Mouse (Mus musculus) stomach, postnatal 0 days (tissue): ENCODE measurements at regions not wholly inside any gene's neighbourhood (a gene's known extent, or its start where the extent isn't known, plus 50 kb on each side); places are given as distances from the start of the nearest gene placed in this dataset.
A peak's percentile ranks its signal among the peaks of the same experiment; 100 is the strongest.

ENCODE experiments used
- ATAC-seq: fragments of 200-750 bp; cut with Nextera tagmentation; 2 replicates; pipeline ENCODE4 v1.8.0; 2017; ENCODE audit not compliant: low FRiP score, low TSS enrichment
- DNase-seq: peaks from one replicate; pipeline ENCODE4 v3.0.0-alpha.2; 2016; ENCODE audit warnings: low spot score
- H3K27ac ChIP-seq: fragments of 300-500 bp; sonication (generic); replicated peaks from 2 replicates; pipeline ENCODE4 v1.5.1; 2014; ENCODE audit warnings: mild to moderate bottlenecking, control low read depth
- H3K27me3 ChIP-seq: fragments of 300-500 bp; sonication (generic); 2 replicates; pipeline ENCODE4 v1.6.1; 2014; ENCODE audit warnings: low read length; ENCODE audit not compliant: control insufficient read depth, insufficient read depth
- H3K36me3 ChIP-seq: fragments of 300-500 bp; sonication (generic); 2 replicates; pipeline ENCODE4 v1.6.1; 2014; ENCODE audit warnings: low read length, mixed read lengths; ENCODE audit not compliant: control insufficient read depth, insufficient read depth
- H3K4me1 ChIP-seq: fragments of 300-500 bp; sonication (generic); replicated peaks from 2 replicates; pipeline ENCODE4 v1.6.1; 2014; ENCODE audit warnings: antibody characterized with exemption; ENCODE audit not compliant: control insufficient read depth, insufficient read depth
- H3K4me2 ChIP-seq: fragments of 300-500 bp; sonication (generic); replicated peaks from 2 replicates; pipeline ENCODE4 v1.6.1; 2014; ENCODE audit warnings: low read depth, mild to moderate bottlenecking, control low read depth, moderate library complexity
- H3K4me3 ChIP-seq: fragments of 300-500 bp; sonication (generic); 2 replicates; pipeline ENCODE4 v1.5.1; 2014; ENCODE audit warnings: low read depth, low read length, control low read depth
- H3K9ac ChIP-seq: fragments of 300-500 bp; sonication (generic); 2 replicates; pipeline ENCODE4 v1.6.1; 2014; ENCODE audit warnings: mild to moderate bottlenecking, low read length, control low read depth, mixed read lengths
- H3K9me3 ChIP-seq: fragments of 300-500 bp; sonication (generic); 2 replicates; pipeline ENCODE4 v1.6.1; 2016; ENCODE audit warnings: low read length; ENCODE audit not compliant: control insufficient read depth
- CTCF ChIP-seq: IDR thresholded peaks from 2 replicates; pipeline ENCODE4 v1.5.1; 2016; ENCODE audit warnings: antibody characterized with exemption, low read depth, mild to moderate bottlenecking, moderate library complexity
- EP300 ChIP-seq: optimal IDR thresholded peaks from 2 replicates; pipeline ENCODE3; 2016; ENCODE audit warnings: antibody characterized with exemption
- WGBS: fragments of 180-500 bp; shearing (Covaris S2); extraction: QIAGEN DNeasy Blood & Tissue Kit; methylation state at CpG from one replicate; pipeline ENCODE4 v1.1.7; 2014; 5-methylcytosine and 5-hydroxymethylcytosine counted together

DNA sequence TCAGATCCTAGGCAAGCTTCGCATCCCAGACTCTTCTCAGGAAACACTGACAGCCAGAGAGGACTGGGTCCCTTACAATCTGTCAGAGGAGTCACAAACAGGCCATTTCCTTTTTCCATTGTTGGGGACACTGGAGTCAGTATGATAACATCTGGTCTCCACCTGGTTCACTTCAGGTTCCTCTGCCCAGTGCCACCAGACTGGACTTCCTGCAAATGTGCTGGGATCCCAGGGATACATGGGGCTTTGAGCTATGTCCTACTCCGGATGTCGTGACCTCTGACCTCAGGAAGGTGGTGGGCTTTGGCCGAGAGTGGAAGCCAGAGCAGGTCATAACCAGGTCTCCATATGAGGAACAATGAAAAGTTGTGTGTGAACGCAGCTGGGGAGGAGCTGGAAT is 96.0 kb upstream of the Sulf2 start:
- Histone ChIP-seq H3K36me3 (no peaks in the 10 kb centered on the region), H3K4me3 (no peak overlapping the region), H3K27me3 (no peaks in the 10 kb centered on the region), H3K9ac (no peak overlapping the region), H3K27ac (no peak overlapping the region), H3K4me1 (peaks cover 3% of the 10 kb centered on the region), H3K4me2 (no peak overlapping the region), H3K9me3 (no peaks in the 10 kb centered on the region)
- no peak; the same call in 1 of the 2 replicates for ATAC-seq
- 69% methylated on average over 5 of the region's 5 CpGs for WGBS
- no peak for DNase-seq
- no peak for TF ChIP-seq EP300
- TF ChIP-seq CTCF = no peak

DNA sequence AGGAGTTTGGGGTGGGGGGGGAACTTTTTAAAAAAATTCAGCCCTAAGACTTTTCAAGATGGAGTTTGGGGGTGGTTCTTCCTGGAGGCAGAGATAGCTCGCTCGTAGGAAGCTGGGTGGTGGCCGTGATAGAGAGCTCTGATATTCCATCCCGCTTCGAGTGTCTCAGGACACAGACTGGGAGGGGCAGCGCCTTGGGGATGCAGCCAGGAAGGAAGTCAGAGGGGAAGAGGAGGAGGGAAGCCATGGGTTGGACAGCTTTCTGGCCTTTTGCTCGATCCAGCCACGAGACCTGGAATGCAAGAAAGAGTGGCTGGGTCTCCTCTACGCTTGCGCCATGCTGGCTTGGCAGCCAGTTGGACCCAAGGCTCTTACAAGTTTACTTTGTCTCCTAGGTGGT is 95.1 kb upstream of the Sulf2 start:
- Histone ChIP-seq H3K4me3 (no peak overlapping the region), H3K27me3 (no peaks in the 10 kb centered on the region), H3K36me3 (no peaks in the 10 kb centered on the region), H3K27ac (no peak overlapping the region), H3K4me1 (peaks cover 3% of the 10 kb centered on the region), H3K4me2 (no peak overlapping the region), H3K9me3 (no peaks in the 10 kb centered on the region), H3K9ac (no peak overlapping the region)
- DNase-seq (no peak), ATAC-seq (peak; percentile 16; the same call in 1 of the 2 replicates)
- TF ChIP-seq CTCF = no peak
- no peak for TF ChIP-seq EP300
- 77% methylated on average over 10 of the region's 10 CpGs for WGBS

DNA sequence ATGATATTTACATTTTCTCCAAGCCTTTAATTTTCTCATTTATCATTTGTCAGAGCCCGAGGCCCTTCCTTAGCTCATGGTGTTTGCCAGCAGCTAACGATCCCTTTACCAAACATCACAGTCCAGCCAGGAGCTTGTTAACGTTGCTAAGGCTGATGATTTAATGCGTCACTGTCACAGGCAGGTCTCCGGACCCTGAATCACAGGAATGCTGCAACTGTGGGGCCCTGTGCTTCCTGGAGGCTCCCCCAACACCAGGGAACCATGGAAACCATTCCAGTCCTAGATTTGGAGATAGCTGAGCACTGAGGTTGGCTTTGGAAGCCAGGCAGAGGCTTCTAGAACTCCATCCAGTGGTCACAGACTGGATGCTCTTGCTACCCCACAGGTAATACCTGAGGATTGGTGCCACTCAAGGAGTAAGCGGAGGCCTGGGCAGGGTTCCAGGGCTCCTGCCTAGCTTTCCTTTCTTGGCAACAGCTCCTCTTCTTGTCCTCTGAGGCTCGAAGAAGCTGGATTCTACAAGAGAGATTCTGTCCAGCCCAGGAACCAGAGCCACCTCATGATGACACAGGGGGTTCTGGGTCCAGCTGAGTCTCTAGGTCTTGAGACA is 94.0 kb upstream of the Sulf2 start:
- no peak for DNase-seq
- no peak for ATAC-seq
- TF ChIP-seq CTCF (no peak), EP300 (no peak)

DNA sequence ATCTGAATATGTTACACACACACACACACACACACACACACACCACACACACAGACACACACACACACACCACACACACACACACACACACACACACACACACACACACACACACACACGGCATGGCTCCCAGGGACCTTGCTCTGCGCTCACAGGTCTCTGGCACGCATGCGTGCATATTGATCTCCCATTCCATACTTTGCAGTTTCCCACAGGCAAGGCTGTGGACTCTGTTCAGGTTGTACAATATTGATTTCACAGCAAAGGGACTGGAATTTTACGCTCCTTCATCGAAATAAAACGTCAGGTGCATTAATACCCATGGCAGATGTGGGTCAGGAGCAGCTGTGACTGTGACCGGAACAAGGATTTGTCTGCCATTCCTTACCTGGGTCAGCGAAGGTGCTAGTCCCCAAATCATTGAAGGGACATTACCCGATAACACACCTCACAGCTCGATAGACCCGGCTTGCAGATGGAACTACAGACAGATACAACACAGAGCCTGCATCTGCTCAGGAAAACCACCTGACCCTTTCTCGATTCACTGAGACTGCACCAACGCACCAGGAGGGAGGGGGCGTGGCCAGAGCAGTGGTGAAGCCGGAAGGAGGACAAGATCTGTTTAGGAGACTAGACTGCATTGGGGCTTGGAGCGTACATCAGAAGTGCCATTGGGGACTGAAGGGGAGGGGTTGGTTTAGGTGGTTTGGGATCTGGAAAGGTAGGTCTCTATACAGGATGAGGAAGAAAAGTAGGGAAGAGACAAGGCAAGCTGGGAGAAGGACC is 91.1 kb upstream of the Sulf2 start:
- no peak overlapping the region for H3K27ac ChIP-seq
- no peaks in the 10 kb centered on the region for H3K36me3 ChIP-seq
- no peak for DNase-seq
- no peak overlapping the region for H3K4me2 ChIP-seq
- no peak for ATAC-seq
- H3K9me3 ChIP-seq = no peaks in the 10 kb centered on the region
- TF ChIP-seq CTCF = no peak
- TF ChIP-seq EP300 = no peak
- 76% methylated on average over 17 of the region's 17 CpGs for WGBS
- no peaks in the 10 kb centered on the region for H3K27me3 ChIP-seq
- no peak overlapping the region for H3K4me3 ChIP-seq
- peaks cover 3% of the 10 kb centered on the region for H3K4me1 ChIP-seq
- H3K9ac ChIP-seq = no peak overlapping the region

More for the DNA sequence above, 94.0 kb upstream of the Sulf2 start:
- 0 out of 2 replicates have a peak overlapping the region, but pooled peaks have one; percentile 18 for H3K27ac ChIP-seq
- H3K4me3 ChIP-seq = no peak overlapping the region
- H3K27me3 ChIP-seq = no peaks in the 10 kb centered on the region
- H3K9me3 ChIP-seq = no peaks in the 10 kb centered on the region
- 13% methylated on average over 7 of the region's 7 CpGs for WGBS
- no peak overlapping the region; the same call in 1 of the 2 replicates for H3K4me2 ChIP-seq
- H3K36me3 ChIP-seq = no peaks in the 10 kb centered on the region
- H3K4me1 ChIP-seq = peaks cover 3% of the 10 kb centered on the region
- H3K9ac ChIP-seq = no peak overlapping the region

DNA sequence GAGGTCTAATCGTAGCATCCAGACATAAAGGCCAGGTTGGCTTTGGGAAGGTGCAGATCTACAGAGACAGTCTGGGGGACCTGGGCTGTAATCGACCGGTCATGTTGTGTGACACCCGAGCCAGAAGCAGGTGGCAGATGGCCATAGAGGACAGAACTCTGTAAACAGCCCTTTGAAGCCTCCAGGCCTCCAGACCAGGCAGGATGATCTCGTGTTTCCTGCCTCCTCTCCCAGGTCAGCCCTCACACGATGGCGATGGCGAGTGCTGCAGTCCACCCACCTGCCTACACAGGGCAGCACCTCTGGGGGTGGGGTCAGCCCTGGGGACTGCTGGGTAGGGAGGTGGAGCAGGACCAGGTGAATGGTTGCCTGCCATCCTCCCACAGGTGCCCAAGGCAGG is 89.8 kb upstream of the Sulf2 start:
- DNase-seq (no peak), ATAC-seq (no peak)
- TF ChIP-seq EP300 = no peak
- no peak for TF ChIP-seq CTCF
- Histone ChIP-seq H3K4me3 (no peak overlapping the region), H3K27ac (no peak overlapping the region), H3K9me3 (no peaks in the 10 kb centered on the region), H3K27me3 (no peaks in the 10 kb centered on the region), H3K4me2 (no peak overlapping the region), H3K36me3 (no peaks in the 10 kb centered on the region), H3K9ac (no peak overlapping the region), H3K4me1 (peaks cover 3% of the 10 kb centered on the region)
- 46% methylated on average over 8 of the region's 8 CpGs for WGBS
